Mouse (Mus musculus): ENCODE results near the gene Ankrd35. TPM values are rescaled to one million over a fixed set of nuclear protein-coding genes. Genes with fewer than 3 reads are reported as not detected.
"Not testable (repeated sequence)": the region's sequence is repeated elsewhere in the genome, so short reads cannot be mapped to it uniquely, and the experiment has no call there.

Ankrd35 gene
- polyA plus RNA-seq, 1 experiment from 2014 or later: 0.40 TPM

GRCm38 (mm10) chr3:96679159-96679674 lies 9.3 kb downstream of the Ankrd35 start:
- no peak for DNase-seq (ENCODE audit: low spot score)
- 15% methylated on average over 5 of the region's 5 CpGs for WGBS
- H3K4me3 ChIP-seq (ENCODE audit: low read depth, low read length): no peak overlapping the region
- peaks cover 8% of the 10 kb centered on the region for H3K4me1 ChIP-seq (replicated peaks; ENCODE audit: control insufficient read depth, insufficient read depth, low read length)
- peaks cover 26% of the 10 kb centered on the region for H3K27me3 ChIP-seq (replicated peaks; ENCODE audit: control insufficient read depth, insufficient read depth, low read length)
- H3K27ac ChIP-seq (ENCODE audit: low read depth, low read length): no peak overlapping the region
- H3K9me3 ChIP-seq (ENCODE audit: control insufficient read depth, low read length): no peaks in the 10 kb centered on the region
- no peak overlapping the region for H3K4me2 ChIP-seq
- H3K36me3 ChIP-seq (ENCODE audit: control insufficient read depth, insufficient read depth, low read length): no peaks in the 10 kb centered on the region
- H3K9ac ChIP-seq (ENCODE audit: low read depth, low read length): no peak overlapping the region
- ATAC-seq (replicated peaks; ENCODE audit: low FRiP score): peak; percentile 65

- Histone ChIP-seq H3K27ac (ENCODE audit: low read depth, low read length) (no peak overlapping the region), H3K9ac (ENCODE audit: low read depth, low read length) (no peak overlapping the region), H3K36me3 (ENCODE audit: control insufficient read depth, insufficient read depth, low read length) (no peaks in the 10 kb centered on the region), H3K4me3 (ENCODE audit: low read depth, low read length) (no peak overlapping the region), H3K4me2 (no peak overlapping the region), H3K9me3 (ENCODE audit: control insufficient read depth, low read length) (no peaks in the 10 kb centered on the region), H3K27me3 (replicated peaks; ENCODE audit: control insufficient read depth, insufficient read depth, low read length) (peaks cover 38% of the 10 kb centered on the region), H3K4me1 (replicated peaks; ENCODE audit: control insufficient read depth, insufficient read depth, low read length) (peaks cover 8% of the 10 kb centered on the region)
- ATAC-seq (replicated peaks; ENCODE audit: low FRiP score): no peak
- WGBS: 21% methylated on average over 12 of the region's 12 CpGs
- DNase-seq (ENCODE audit: low spot score): no peak
These were observed 10.5 kb downstream of the Ankrd35 start for GRCm38 (mm10) chr3:96680269-96680956.

GRCm38 (mm10) chr3:96683496-96683895 lies 13.6 kb downstream of the Ankrd35 start:
- DNase-seq (ENCODE audit: low spot score): no peak
- no peak overlapping the region for H3K27ac ChIP-seq (ENCODE audit: low read depth, low read length)
- no peaks in the 10 kb centered on the region for H3K9me3 ChIP-seq (ENCODE audit: control insufficient read depth, low read length)
- H3K4me3 ChIP-seq (ENCODE audit: low read depth, low read length): no peak overlapping the region
- ATAC-seq (replicated peaks; ENCODE audit: low FRiP score): no peak
- no peak overlapping the region for H3K9ac ChIP-seq (ENCODE audit: low read depth, low read length)
- no peak overlapping the region for H3K4me2 ChIP-seq
- H3K4me1 ChIP-seq (replicated peaks; ENCODE audit: control insufficient read depth, insufficient read depth, low read length): peaks cover 8% of the 10 kb centered on the region
- H3K27me3 ChIP-seq (replicated peaks; ENCODE audit: control insufficient read depth, insufficient read depth, low read length): peaks cover 41% of the 10 kb centered on the region
- WGBS: 85% methylated on average over 3 of the region's 3 CpGs
- H3K36me3 ChIP-seq (ENCODE audit: control insufficient read depth, insufficient read depth, low read length): no peaks in the 10 kb centered on the region

- Histone ChIP-seq H3K4me2 (peak overlapping the region; percentile 37), H3K36me3 (ENCODE audit: control insufficient read depth, insufficient read depth, low read length) (no peaks in the 10 kb centered on the region), H3K4me1 (replicated peaks; ENCODE audit: control insufficient read depth, insufficient read depth, low read length) (peaks cover 5% of the 10 kb centered on the region), H3K9ac (ENCODE audit: low read depth, low read length) (no peak overlapping the region), H3K4me3 (ENCODE audit: low read depth, low read length) (peak overlapping the region; percentile 3), H3K9me3 (ENCODE audit: control insufficient read depth, low read length) (no peaks in the 10 kb centered on the region), H3K27ac (ENCODE audit: low read depth, low read length) (no peak overlapping the region), H3K27me3 (replicated peaks; ENCODE audit: control insufficient read depth, insufficient read depth, low read length) (peaks cover 41% of the 10 kb centered on the region)
- ATAC-seq (replicated peaks; ENCODE audit: low FRiP score) (no peak), DNase-seq (ENCODE audit: low spot score) (no peak)
- 43% methylated on average over 17 of the region's 17 CpGs for WGBS
These were observed 14.4 kb downstream of the Ankrd35 start for GRCm38 (mm10) chr3:96684151-96684821.

- Histone ChIP-seq H3K27ac (ENCODE audit: low read depth, low read length) (no peak overlapping the region), H3K9me3 (ENCODE audit: control insufficient read depth, low read length) (no peaks in the 10 kb centered on the region), H3K4me1 (replicated peaks; ENCODE audit: control insufficient read depth, insufficient read depth, low read length) (no peaks in the 10 kb centered on the region; the same call in 1 of the 2 replicates), H3K36me3 (ENCODE audit: control insufficient read depth, insufficient read depth, low read length) (no peaks in the 10 kb centered on the region), H3K27me3 (replicated peaks; ENCODE audit: control insufficient read depth, insufficient read depth, low read length) (peaks cover 41% of the 10 kb centered on the region), H3K9ac (ENCODE audit: low read depth, low read length) (no peak overlapping the region), H3K4me3 (ENCODE audit: low read depth, low read length) (peak overlapping the region; percentile 3), H3K4me2 (peak overlapping the region; percentile 37)
- ATAC-seq (replicated peaks; ENCODE audit: low FRiP score) (no peak), DNase-seq (ENCODE audit: low spot score) (no peak)
- WGBS: 18% methylated on average over 28 of the region's 28 CpGs
These were observed 14.9 kb downstream of the Ankrd35 start for GRCm38 (mm10) chr3:96684822-96685156.

- H3K9ac ChIP-seq (ENCODE audit: low read depth, low read length); H3K4me3 ChIP-seq (ENCODE audit: low read depth, low read length); H3K4me1 ChIP-seq (replicated peaks; ENCODE audit: control insufficient read depth, insufficient read depth, low read length); DNase-seq (ENCODE audit: low spot score); H3K4me2 ChIP-seq; H3K9me3 ChIP-seq (ENCODE audit: control insufficient read depth, low read length); H3K36me3 ChIP-seq (ENCODE audit: control insufficient read depth, insufficient read depth, low read length); ATAC-seq (replicated peaks; ENCODE audit: low FRiP score); H3K27ac ChIP-seq (ENCODE audit: low read depth, low read length): not testable (repeated sequence)
- peaks cover 30% of the 10 kb centered on the region for H3K27me3 ChIP-seq (replicated peaks; ENCODE audit: control insufficient read depth, insufficient read depth, low read length)
- 87% methylated on average over 5 of the region's 5 CpGs for WGBS
These were observed 16.1 kb downstream of the Ankrd35 start for GRCm38 (mm10) chr3:96686057-96686456.

GRCm38 (mm10) chr3:96688854-96689253 lies 18.9 kb downstream of the Ankrd35 start:
- H3K4me1 ChIP-seq (replicated peaks; ENCODE audit: control insufficient read depth, insufficient read depth, low read length): no peaks in the 10 kb centered on the region; the same call in 1 of the 2 replicates
- H3K27ac ChIP-seq (ENCODE audit: low read depth, low read length): no peak overlapping the region
- no peak overlapping the region for H3K9ac ChIP-seq (ENCODE audit: low read depth, low read length)
- no peak overlapping the region for H3K4me3 ChIP-seq (ENCODE audit: low read depth, low read length)
- 75% methylated on average over 11 of the region's 11 CpGs for WGBS
- peaks cover 18% of the 10 kb centered on the region for H3K27me3 ChIP-seq (replicated peaks; ENCODE audit: control insufficient read depth, insufficient read depth, low read length)
- no peaks in the 10 kb centered on the region for H3K36me3 ChIP-seq (ENCODE audit: control insufficient read depth, insufficient read depth, low read length)
- H3K9me3 ChIP-seq (ENCODE audit: control insufficient read depth, low read length): no peaks in the 10 kb centered on the region
- no peak for ATAC-seq (replicated peaks; ENCODE audit: low FRiP score)
- no peak overlapping the region for H3K4me2 ChIP-seq
- no peak for DNase-seq (ENCODE audit: low spot score)

GRCm38 (mm10) chr3:96690298-96690697 lies 20.4 kb downstream of the Ankrd35 start:
- no peak for DNase-seq (ENCODE audit: low spot score)
- Histone ChIP-seq H3K4me1 (replicated peaks; ENCODE audit: control insufficient read depth, insufficient read depth, low read length) (no peaks in the 10 kb centered on the region), H3K9ac (ENCODE audit: low read depth, low read length) (no peak overlapping the region), H3K9me3 (ENCODE audit: control insufficient read depth, low read length) (no peaks in the 10 kb centered on the region), H3K27me3 (replicated peaks; ENCODE audit: control insufficient read depth, insufficient read depth, low read length) (peaks cover 4% of the 10 kb centered on the region), H3K4me3 (ENCODE audit: low read depth, low read length) (no peak overlapping the region), H3K27ac (ENCODE audit: low read depth, low read length) (no peak overlapping the region), H3K4me2 (no peak overlapping the region), H3K36me3 (ENCODE audit: control insufficient read depth, insufficient read depth, low read length) (no peaks in the 10 kb centered on the region)
- no peak for ATAC-seq (replicated peaks; ENCODE audit: low FRiP score)
- 45% methylated on average over 3 of the region's 3 CpGs for WGBS

GRCm38 (mm10) chr3:96692506-96692905 lies 22.6 kb downstream of the Ankrd35 start:
- ATAC-seq (replicated peaks; ENCODE audit: low FRiP score) (no peak), DNase-seq (ENCODE audit: low spot score) (no peak)
- WGBS: 20% methylated on average over 3 of the region's 3 CpGs
- Histone ChIP-seq H3K9me3 (ENCODE audit: control insufficient read depth, low read length) (no peaks in the 10 kb centered on the region), H3K27ac (ENCODE audit: low read depth, low read length) (no peak overlapping the region), H3K4me3 (ENCODE audit: low read depth, low read length) (no peak overlapping the region), H3K36me3 (ENCODE audit: control insufficient read depth, insufficient read depth, low read length) (no peaks in the 10 kb centered on the region), H3K4me2 (no peak overlapping the region), H3K4me1 (replicated peaks; ENCODE audit: control insufficient read depth, insufficient read depth, low read length) (peaks cover 1% of the 10 kb centered on the region), H3K27me3 (replicated peaks; ENCODE audit: control insufficient read depth, insufficient read depth, low read length) (no peaks in the 10 kb centered on the region; the same call in none of the 2 replicates), H3K9ac (ENCODE audit: low read depth, low read length) (no peak overlapping the region)

Data from liver, embryonic 11.5 days (tissue).